Mouse (Mus musculus): ENCODE data around the gene Fam120b.

DNA sequence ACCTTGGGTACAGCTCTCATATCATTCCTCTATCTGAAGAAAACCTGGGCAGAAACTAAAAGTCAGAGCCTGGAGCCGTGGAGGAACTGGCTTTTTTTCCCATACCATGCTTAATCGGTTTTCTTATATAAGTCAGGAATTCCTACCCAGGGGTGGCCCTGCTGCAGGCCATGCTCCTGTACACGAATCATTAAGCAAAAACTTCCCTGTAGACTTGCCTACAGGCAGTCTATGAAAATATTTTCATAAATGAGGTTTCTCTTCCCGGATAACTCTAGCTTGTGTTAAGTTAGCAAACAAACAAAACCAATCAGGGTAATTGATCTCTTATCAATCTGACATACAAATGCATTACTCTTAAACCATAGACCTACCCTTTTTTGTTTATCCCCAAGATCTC is 7.1 kb upstream of the Fam120b start:
- no peak for TF ChIP-seq POLR2A (IDR thresholded peaks at IDR 0.05; ENCODE audit: extremely low read depth, insufficient read depth, low read length)
- TF ChIP-seq CTCF (IDR thresholded peaks at IDR 0.05; ENCODE audit: low read depth, low read length) = no peak

Data from liver, adult 2 months (tissue).